Mouse (Mus musculus): ENCODE results near the gene Gabarap.

The Gabarap gene

GRCm38 (mm10) chr11:70019495-70020021 is 28.6 kb downstream of the Gabarap start:
- in situ Hi-C loops (cut with MboI, MseI) = loop anchor here (10.0 kb wide), 1 partner anchor 605 kb away; the partner anchor contains the start of gene Kdm6b

DNA sequence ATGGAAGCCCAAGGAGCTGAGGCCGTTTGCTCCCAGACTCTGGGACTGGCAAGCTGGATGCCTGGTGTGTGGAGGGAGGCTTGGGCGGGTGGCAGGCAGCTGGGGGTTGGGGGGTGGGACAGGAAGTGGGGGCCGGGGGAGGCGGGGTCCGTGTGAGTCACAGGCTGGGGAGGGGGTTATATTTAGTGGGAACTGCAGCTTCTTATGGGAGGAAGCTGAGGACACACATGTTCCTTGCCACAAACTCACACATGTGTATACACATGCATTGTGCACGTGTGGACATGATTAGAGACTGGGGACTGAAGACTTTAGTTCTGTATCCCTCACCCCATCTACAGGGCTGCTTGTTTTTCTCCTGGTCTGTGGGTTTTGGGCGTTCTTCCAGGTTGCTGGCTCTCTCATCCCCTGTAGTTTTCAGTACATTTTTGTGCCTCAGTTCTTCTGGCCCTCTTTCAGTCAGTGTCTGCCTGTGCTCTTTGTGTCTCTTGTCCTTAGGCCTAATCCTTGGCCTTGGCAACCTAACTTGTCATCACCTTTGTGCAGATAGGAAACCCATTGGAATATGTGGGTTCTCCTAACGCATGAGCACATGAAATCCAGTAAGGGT is 29.2 kb downstream of the Gabarap start:
- in situ Hi-C loops (cut with MboI, MseI) = no loop called here

- in situ Hi-C loops (cut with MboI, MseI) = no loop called here
Observed at GRCm38 (mm10) chr11:70020731-70021263, 29.9 kb downstream of the Gabarap start.

DNA sequence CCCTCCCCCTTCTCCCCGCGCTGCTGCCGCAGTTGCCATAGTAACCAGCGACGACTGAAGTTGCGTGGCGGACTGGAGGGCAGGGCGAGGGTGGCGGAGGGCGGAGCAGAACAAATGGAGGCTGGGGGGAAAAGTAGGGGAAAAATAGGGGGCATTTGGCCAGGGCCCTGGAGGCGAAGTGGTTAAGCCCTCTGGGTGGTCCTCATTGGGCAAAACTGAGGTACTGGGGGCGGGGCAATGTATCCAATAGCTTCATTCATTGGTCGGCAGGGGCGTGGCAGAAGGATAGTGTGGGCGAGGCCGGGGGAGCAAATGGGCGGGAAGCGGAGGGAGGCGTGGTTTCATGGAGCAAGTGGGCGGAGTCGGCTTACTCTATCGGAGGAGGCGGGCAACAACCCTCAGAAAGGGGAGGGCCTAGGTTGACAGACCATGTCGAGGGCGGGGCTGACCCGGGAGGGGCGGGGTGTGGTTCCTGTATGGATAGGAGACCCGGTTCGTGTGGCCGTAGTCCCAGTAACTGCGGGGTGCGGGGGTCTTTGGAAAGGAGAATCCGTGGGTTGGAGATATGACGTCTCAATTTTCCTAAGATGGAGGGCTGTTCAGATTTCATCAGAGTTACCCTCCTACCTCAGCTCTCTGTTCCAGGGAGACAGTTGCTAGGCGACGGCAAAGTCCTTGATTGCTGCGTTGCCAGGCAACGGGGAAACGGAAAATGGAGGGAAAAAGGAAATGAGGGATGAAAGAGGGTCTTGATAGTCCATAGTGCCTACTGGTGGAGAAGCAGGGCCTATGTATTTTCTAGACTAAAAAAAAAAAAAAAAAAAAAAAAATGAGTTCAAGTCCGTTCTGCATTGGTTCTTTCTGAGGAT is 30.6 kb downstream of the Gabarap start:
- in situ Hi-C loops (cut with MboI, MseI) = no loop called here

DNA sequence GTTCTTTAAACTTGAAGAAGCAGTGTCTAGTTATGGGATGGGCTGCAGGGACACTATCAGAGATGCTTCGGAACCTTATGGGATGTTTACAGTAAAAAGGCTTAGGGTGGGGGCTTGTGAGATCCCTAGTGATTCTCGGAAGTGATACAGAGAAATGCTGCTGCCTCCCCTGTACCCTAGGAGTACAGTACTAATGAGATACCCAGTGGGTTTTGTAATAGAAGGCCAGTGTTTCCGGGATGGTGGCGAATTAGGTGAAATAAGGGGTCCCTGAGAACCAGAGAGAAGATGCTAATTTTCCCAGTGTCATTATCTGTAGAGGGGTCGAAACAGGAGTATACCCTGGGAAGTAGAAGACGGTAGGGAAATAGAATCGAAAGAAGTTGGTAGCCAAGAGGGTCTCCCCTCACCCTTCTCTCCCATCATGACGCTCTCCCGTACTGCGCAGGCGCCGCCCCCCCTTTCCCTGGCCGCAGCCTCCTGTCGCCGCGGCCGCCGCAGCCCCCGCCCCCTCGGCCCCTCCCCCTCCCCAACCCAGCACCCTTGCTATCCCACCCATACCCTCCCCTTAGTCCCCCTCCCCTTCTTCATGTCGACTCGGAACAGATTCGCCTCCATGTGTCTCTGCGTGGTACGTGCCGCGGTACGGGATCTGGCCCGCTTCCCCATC is 32.7 kb downstream of the Gabarap start:
- in situ Hi-C loops (cut with MboI, MseI) = no loop called here

DNA sequence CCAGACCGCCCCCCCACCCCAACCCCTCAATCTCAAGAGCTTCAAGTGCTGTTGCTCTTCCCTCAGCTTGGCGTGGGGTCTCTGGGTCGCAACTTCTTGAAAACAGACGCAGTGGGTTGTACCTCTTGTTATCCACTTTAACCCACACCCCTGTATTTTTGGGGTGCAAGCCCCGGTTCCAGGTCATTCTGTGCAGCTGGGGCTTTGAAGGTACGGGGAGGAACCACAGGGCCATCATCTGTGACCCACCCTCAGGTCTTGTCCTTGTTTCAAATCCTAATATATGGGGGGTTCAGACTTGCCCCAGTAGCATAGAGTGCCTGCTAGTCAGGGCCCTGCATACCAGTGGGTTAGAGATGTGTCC is 33.2 kb downstream of the Gabarap start:
- in situ Hi-C loops (cut with MboI, MseI) = no loop called here

- in situ Hi-C loops (cut with MboI, MseI) = no loop called here
Observed at GRCm38 (mm10) chr11:70026689-70027088, 35.7 kb downstream of the Gabarap start.

- in situ Hi-C loops (cut with MboI, MseI) = no loop called here
Observed at GRCm38 (mm10) chr11:70027397-70027796, 36.5 kb downstream of the Gabarap start.

GRCm38 (mm10) chr11:70028401-70029129 is 37.6 kb downstream of the Gabarap start:
- in situ Hi-C loops (cut with MboI, MseI) = no loop called here

GRCm38 (mm10) chr11:70029130-70029801 is 38.3 kb downstream of the Gabarap start:
- in situ Hi-C loops (cut with MboI, MseI) = no loop called here

GRCm38 (mm10) chr11:70029829-70030550 is 39.0 kb downstream of the Gabarap start:
- in situ Hi-C loops (cut with MboI, MseI) = no loop called here

DNA sequence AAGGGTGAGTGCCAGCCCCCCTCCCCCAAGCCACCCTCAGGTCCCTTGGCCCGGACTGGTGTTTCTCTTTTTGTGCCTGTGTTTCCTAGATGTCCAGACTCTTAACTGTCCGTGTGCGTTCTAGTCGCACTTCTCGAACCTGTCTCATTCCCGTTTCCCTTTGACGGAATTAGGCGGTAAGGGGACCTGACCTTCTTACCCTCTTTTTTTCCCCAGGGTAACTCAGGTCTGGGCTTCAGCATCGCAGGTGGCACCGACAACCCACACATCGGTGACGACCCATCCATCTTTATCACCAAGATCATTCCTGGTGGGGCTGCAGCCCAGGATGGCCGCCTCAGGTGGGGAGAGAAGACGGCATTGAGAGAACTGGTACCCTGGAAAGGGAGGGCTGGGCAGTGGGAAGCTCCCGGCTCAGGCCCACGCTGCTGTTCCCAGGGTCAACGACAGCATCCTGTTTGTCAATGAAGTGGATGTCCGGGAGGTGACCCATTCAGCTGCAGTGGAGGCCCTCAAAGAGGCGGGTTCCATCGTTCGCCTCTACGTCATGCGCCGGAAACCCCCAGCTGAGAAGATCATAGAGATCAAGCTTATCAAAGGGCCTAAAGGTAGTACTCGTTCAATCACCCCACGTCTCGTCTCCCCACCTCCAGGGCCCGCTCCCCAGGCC is 39.8 kb downstream of the Gabarap start:
- in situ Hi-C loops (cut with MboI, MseI) = no loop called here

DNA sequence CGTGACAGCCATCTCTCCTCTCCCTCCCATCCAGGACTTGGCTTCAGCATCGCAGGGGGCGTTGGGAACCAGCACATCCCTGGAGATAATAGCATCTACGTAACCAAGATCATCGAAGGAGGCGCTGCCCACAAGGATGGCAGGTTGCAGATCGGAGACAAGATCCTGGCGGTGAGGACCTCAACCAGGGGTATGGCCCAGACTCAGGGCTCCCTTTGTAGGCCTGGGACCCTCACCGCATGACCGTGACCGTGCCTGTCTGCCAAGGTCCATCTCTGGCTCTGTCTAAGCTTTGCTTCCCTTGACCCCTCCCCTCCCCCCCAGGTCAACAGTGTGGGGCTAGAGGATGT is 40.4 kb downstream of the Gabarap start:
- in situ Hi-C loops (cut with MboI, MseI) = no loop called here

- in situ Hi-C loops (cut with MboI, MseI) = no loop called here
Observed at GRCm38 (mm10) chr11:70038174-70038573, 47.2 kb downstream of the Gabarap start.

DNA sequence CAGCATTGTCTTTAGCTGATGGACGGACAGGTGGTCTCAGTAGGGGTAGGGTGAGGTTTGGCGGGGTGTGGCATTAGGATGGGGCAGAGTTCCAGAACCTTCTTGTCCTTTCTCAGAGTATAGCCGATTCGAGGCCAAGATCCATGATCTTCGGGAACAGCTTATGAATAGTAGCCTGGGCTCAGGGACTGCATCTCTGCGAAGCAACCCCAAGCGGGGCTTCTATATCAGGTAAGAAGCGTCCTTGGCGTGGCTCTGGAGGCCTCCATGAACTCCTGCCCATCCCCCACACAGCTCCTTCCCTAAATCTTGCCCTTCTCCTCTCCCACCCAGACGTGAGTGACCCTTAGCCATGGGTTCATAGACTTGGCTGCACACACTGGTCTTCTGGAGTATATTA is 48.7 kb downstream of the Gabarap start:
- in situ Hi-C loops (cut with MboI, MseI) = no loop called here

DNA sequence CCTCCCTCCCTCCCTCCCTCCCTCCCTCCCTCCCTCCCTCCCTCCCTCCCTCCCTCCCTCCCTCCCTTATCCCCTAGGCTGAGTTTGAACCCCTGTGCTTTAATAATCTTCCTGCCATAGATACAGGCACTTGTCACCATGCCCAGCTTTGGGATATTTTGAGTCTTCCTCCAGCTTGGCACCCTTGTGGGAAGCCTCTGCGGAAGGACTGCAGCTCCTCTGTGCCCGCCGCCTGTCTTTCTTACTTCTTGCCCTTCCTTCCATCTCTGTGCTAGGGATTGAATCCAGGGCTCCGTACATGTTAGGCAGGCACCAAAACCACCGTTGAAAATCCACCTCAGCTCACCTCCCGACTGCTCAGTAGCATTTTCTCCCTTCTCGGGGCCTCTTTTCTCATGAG is 49.2 kb downstream of the Gabarap start:
- in situ Hi-C loops (cut with MboI, MseI) = no loop called here

- in situ Hi-C loops (cut with MboI, MseI) = no loop called here
Observed at GRCm38 (mm10) chr11:70042309-70043085, 51.6 kb downstream of the Gabarap start.

DNA sequence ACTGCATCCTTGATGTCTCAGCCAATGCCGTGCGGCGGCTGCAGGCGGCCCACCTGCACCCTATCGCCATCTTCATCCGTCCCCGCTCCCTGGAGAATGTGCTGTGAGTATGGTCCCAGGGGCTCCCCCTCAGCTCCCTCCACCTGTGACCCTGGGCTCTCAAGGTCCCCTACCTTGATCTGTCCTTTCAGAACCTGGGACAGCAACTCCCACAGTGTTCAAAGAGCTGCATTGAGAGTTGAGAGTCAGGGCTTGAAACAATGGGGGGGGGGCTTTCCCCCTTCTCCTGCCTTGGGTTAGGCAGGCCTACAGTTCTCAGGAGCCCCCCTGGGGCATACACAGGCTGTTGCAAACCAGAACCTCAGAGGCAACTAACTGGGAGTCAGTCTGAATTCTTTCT is 52.7 kb downstream of the Gabarap start:
- in situ Hi-C loops (cut with MboI, MseI) = no loop called here
